Mouse (Mus musculus): ENCODE measurements around the gene Lexm.

The Lexm gene

DNA sequence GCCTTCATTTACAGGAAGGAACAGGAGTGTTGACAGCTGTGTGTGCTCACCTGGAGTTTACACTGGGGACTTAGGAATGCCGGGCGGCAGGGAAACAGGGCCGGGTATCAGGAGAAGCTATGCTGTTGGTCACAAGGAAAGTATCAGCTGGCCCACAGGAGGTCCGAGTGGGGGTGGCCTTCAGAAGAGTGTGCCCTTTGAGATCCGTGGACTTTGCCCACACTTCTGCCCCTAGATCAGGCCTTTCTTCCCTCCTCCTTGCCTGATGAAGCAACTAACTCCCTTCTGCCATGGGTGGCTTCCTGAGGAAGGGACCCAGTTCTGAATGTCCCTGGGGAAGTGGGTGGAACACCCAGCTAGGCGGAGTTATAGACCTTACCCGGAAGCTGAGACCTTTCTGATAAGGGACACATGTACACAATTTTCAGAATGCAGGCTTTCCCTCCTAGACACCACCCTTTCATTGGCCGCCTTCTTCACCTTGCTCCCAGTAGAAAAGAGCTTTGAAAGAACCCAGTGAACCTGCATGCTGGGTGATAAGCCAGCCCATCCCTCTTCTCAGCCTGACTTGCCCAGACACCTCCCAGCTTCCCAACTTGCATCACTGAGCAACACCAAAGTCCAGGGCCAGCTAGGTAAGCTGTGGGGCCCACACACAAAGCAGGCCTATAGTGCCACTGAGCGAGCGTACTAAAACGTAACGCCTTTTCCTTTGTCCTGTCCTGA is 34.5 kb downstream of the Lexm start:
- DNase-seq (ENCODE audit: low read depth, low spot score), result no peak

GRCm38 (mm10) chr4:106581865-106582204 is 35.2 kb downstream of the Lexm start:
- DNase-seq (ENCODE audit: low read depth, low spot score), result no peak

- DNase-seq (ENCODE audit: low read depth, low spot score), result peak; percentile 9
Observed at GRCm38 (mm10) chr4:106581176-106581864, 35.7 kb downstream of the Lexm start.

- no peak for DNase-seq (ENCODE audit: low read depth, low spot score)
Observed at GRCm38 (mm10) chr4:106577511-106577910, 39.5 kb downstream of the Lexm start.

GRCm38 (mm10) chr4:106575022-106575421 is 42.0 kb downstream of the Lexm start:
- DNase-seq (ENCODE audit: low read depth, low spot score), result no peak

- no peak for DNase-seq (ENCODE audit: low read depth, low spot score)
Observed at GRCm38 (mm10) chr4:106571081-106571724, 45.8 kb downstream of the Lexm start.

GRCm38 (mm10) chr4:106569680-106570079 is 47.4 kb downstream of the Lexm start:
- DNase-seq (ENCODE audit: low read depth, low spot score), result no peak

- peak; percentile 73 for DNase-seq (ENCODE audit: low read depth, low spot score)
Observed at GRCm38 (mm10) chr4:106564161-106564560, 52.9 kb downstream of the Lexm start.

- no peak for DNase-seq (ENCODE audit: low read depth, low spot score)
Observed at GRCm38 (mm10) chr4:106562837-106563790, 53.9 kb downstream of the Lexm start.

- DNase-seq (ENCODE audit: low read depth, low spot score), result no peak
Observed at GRCm38 (mm10) chr4:106562006-106562405, 55.0 kb downstream of the Lexm start.

GRCm38 (mm10) chr4:106560846-106561781 is 55.9 kb downstream of the Lexm start, which contains the start of gene Dhcr24:
Gene Dhcr24 (plus strand): TSS chr4:106561038.
- peak; percentile 73 for DNase-seq (ENCODE audit: low read depth, low spot score)

GRCm38 (mm10) chr4:106560213-106560845 is 56.7 kb downstream of the Lexm start:
- DNase-seq (ENCODE audit: low read depth, low spot score), result no peak

DNA sequence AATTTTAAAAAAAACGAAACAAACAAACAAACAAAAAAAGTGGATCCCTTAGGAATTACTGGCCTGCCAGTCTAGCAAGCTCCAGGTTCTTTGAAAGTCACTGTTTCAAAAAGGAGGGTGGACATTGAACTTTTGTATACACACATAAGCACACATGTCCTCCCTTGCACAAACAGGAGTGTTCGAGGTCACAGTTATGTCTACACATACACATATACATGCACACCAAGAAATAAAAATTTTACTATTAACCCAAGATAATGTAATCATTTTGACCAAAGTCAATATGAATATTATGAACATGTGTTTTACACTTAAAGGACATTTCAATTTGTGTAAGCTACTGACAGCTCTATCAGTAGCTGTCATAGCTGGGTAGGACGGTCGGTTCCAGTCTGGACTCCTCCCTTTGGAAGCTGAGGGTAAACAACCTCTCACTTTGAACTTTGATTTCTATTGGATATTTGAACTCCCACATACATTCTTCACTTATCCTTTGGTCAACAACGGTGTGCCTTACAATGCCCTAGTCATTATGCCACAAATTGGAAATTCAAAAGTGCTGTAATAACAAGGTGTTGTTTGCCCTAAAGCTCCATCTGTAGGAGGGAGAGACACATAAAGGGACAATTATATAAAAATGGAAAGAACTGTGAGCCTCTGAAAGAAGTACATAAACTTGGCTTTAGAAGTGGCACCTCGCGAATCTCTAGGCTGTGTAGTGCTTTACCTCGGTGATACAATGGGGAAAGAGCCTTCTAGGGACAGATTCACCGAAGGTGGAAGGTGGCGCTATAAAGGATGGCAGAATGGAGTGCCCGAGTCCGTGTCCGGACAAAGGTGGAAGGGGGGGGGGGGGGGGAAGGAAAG is 57.5 kb downstream of the Lexm start:
- no peak for DNase-seq (ENCODE audit: low read depth, low spot score)

GRCm38 (mm10) chr4:106557978-106558377 is 59.1 kb downstream of the Lexm start:
- DNase-seq (ENCODE audit: low read depth, low spot score), result no peak

GRCm38 (mm10) chr4:106557262-106557661 is 59.8 kb downstream of the Lexm start:
- no peak for DNase-seq (ENCODE audit: low read depth, low spot score)

GRCm38 (mm10) chr4:106550516-106551166 is 66.4 kb downstream of the Lexm start:
- no peak for DNase-seq (ENCODE audit: low read depth, low spot score)

DNA sequence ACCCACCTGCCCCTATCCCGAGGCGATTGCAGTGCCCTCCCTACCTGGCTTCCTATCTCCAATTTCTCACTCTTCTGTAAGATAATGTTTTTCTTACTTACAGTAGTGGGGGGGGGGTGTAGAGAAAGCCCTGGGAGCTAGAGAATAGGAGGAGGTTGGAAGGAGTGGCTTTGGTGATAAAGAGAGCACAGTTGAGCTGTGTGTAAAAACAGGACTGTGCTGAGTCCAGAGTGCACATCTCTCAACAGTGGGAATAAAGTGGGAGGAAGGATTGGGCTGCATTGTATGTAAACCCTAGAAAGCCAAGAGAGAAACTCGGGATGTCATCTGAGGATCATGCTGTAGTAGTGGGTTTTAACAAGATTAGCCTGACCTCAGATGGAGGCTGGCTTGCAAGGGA is 68.9 kb downstream of the Lexm start:
- no peak for DNase-seq (ENCODE audit: low read depth, low spot score)

DNA sequence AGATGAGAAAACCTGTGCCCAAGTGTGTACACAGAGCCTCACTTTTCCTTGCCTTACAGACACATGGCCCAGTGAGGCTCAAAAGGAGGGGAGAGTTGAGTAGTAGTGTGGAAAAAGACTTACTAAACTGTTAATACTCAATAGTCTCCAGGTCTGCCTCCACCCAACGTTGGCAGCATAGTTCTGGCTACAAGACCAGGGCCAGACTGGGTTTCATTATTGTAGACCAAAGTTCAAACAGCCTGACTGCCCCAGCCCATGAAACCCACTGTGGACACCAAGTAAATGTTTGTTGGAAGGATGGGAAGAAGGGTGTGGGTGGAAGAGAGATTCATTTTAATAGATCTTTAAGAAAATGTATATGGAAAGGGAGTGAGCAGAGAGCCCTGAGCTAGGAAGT is 70.1 kb downstream of the Lexm start:
- DNase-seq (ENCODE audit: low read depth, low spot score), result no peak
